Mouse (Mus musculus): ENCODE data around the gene Gm20388. TPM values are rescaled to one million over a fixed set of nuclear protein-coding genes. Genes with fewer than 3 reads are reported as not detected.

The Gm20388 gene
- polyA plus RNA-seq, 1 experiment from 2014 or later = 8.3 TPM

DNA sequence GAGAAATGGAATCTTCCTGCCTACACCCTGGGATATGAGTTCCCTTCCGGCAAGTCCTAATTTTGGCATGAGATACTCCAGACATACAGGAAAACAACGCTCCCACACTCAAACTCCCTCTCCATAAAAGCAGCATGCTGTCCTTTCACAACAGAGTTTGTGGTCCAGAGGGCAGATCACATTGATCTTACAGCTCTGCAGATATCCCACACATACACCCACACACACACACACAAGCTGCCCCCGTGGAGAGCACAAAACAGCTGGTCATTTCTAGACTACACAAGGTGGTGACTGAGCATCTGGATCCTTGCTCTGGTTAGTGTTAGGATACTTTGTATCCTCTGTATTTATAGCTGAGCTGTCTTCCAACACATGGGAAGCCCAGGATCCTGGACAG is 1964.4 kb downstream of the Gm20388 start:
- Histone ChIP-seq H3K27ac (ENCODE audit: low read depth) (peak overlapping the region; percentile 34), H3K9ac (ENCODE audit: low read length) (no peak overlapping the region), H3K27me3 (replicated peaks; ENCODE audit: control insufficient read depth, insufficient read depth, low read length) (no peaks in the 10 kb centered on the region), H3K4me1 (replicated peaks; ENCODE audit: control insufficient read depth, insufficient read depth, low read length) (peaks cover 29% of the 10 kb centered on the region), H3K4me3 (ENCODE audit: low read depth, low read length) (no peak overlapping the region), H3K9me3 (ENCODE audit: control insufficient read depth, low read length) (no peaks in the 10 kb centered on the region), H3K36me3 (ENCODE audit: control insufficient read depth, insufficient read depth, low read length) (no peaks in the 10 kb centered on the region), H3K4me2 (ENCODE audit: low read length) (no peak overlapping the region)
- ATAC-seq (replicated peaks; ENCODE audit: low FRiP score, low TSS enrichment, low read depth) (peak; percentile 28; the same call in 1 of the 2 replicates), DNase-seq (ENCODE audit: low spot score) (no peak)
- WGBS = 38% methylated on average over 3 of the region's 3 CpGs

DNA sequence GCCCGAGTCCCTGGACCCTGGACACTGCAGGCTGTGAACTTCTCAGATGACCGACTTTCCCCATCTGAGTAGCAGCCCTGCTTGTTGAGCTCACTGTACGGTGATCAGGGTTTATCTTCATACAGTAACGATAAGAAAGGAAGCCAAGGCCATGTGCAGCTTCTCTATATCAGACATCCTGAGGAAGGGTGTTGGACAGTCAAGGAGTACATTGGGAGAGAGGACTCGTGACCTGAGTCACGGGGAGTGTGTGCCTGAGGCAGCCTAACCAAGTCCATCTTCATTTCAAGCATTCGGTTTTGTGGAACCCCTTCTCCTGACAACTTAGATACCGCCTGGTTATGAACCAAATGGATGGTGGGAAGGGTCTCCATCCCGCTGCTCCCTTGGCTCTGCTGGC is 1964.9 kb downstream of the Gm20388 start:
- H3K9ac ChIP-seq (ENCODE audit: low read length) = no peak overlapping the region
- peak overlapping the region; percentile 34 for H3K27ac ChIP-seq (ENCODE audit: low read depth)
- H3K4me1 ChIP-seq (replicated peaks; ENCODE audit: control insufficient read depth, insufficient read depth, low read length) = peaks cover 29% of the 10 kb centered on the region
- H3K4me3 ChIP-seq (ENCODE audit: low read depth, low read length) = no peak overlapping the region
- 69% methylated on average over 9 of the region's 9 CpGs for WGBS
- H3K27me3 ChIP-seq (replicated peaks; ENCODE audit: control insufficient read depth, insufficient read depth, low read length) = no peaks in the 10 kb centered on the region
- no peak for DNase-seq (ENCODE audit: low spot score)
- H3K36me3 ChIP-seq (ENCODE audit: control insufficient read depth, insufficient read depth, low read length) = no peaks in the 10 kb centered on the region
- no peak for ATAC-seq (replicated peaks; ENCODE audit: low FRiP score, low TSS enrichment, low read depth)
- no peak overlapping the region for H3K4me2 ChIP-seq (ENCODE audit: low read length)
- H3K9me3 ChIP-seq (ENCODE audit: control insufficient read depth, low read length) = no peaks in the 10 kb centered on the region

DNA sequence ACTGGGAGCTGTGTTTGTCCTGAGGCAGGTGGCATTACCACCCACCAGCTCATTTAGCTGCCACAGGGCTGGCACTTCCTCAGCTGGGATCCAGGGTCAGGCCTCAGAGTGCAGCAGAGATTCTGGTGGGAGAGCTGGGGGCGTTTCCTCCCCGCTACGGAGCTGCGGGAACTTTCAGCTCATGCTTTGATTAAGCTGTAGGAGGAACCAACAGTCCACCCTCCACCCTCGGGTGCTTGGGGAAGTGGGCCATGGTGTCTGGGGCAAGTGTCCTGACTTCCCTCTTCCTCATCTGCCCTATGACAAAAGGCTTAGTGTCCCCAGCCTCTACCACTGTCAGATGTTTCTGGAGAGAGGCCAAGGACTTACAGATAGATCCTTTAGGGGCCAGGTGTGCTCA is 1966.6 kb downstream of the Gm20388 start:
- WGBS = 63% methylated on average over 5 of the region's 5 CpGs
- no peaks in the 10 kb centered on the region for H3K9me3 ChIP-seq (ENCODE audit: control insufficient read depth, low read length)
- no peak overlapping the region for H3K4me3 ChIP-seq (ENCODE audit: low read depth, low read length)
- H3K4me1 ChIP-seq (replicated peaks; ENCODE audit: control insufficient read depth, insufficient read depth, low read length) = peaks cover 24% of the 10 kb centered on the region
- ATAC-seq (replicated peaks; ENCODE audit: low FRiP score, low TSS enrichment, low read depth) = no peak
- H3K4me2 ChIP-seq (ENCODE audit: low read length) = no peak overlapping the region
- H3K9ac ChIP-seq (ENCODE audit: low read length) = no peak overlapping the region
- no peaks in the 10 kb centered on the region for H3K27me3 ChIP-seq (replicated peaks; ENCODE audit: control insufficient read depth, insufficient read depth, low read length)
- H3K36me3 ChIP-seq (ENCODE audit: control insufficient read depth, insufficient read depth, low read length) = peaks cover 8% of the 10 kb centered on the region; the same call in 1 of the 2 replicates
- DNase-seq (ENCODE audit: low spot score) = no peak
- no peak overlapping the region for H3K27ac ChIP-seq (ENCODE audit: low read depth)

DNA sequence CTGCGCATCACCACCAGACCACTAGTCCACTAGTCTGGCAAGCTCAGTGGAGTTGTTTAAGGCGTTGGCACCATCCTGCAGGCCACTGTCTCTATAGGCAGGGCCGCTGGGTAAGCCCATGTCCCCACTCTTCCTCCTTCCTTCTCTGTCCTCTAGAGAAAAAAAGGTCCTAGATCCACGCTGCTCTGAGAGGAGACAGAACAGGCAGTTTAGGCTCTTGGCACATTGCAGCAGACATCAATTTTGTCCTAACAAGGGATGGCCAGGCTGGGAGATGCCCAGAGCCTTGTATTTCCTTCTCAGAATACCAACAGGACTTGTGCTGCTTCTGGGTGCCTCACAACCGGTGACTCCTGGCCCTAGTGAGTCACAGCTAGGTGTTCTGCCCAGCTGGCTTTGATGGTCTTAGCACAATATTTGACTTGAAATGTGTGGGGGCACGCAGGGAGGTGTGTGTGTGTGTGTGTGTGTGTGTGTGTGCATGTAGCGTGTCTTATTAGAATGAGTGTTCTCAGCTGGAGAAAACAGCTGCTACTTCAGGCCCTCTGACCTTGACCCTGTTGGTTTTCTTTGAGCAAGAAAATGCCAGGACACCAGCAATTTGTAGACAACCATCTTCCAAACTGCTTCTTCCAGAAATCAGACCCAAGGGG is 1967.3 kb downstream of the Gm20388 start:
- no peak overlapping the region for H3K4me3 ChIP-seq (ENCODE audit: low read depth, low read length)
- no peak for DNase-seq (ENCODE audit: low spot score)
- no peak overlapping the region for H3K27ac ChIP-seq (ENCODE audit: low read depth)
- no peak overlapping the region for H3K4me2 ChIP-seq (ENCODE audit: low read length)
- H3K36me3 ChIP-seq (ENCODE audit: control insufficient read depth, insufficient read depth, low read length) = peaks cover 15% of the 10 kb centered on the region
- no peak overlapping the region for H3K9ac ChIP-seq (ENCODE audit: low read length)
- WGBS = 83% methylated on average over 7 of the region's 7 CpGs
- ATAC-seq (replicated peaks; ENCODE audit: low FRiP score, low TSS enrichment, low read depth) = no peak
- peaks cover 18% of the 10 kb centered on the region for H3K4me1 ChIP-seq (replicated peaks; ENCODE audit: control insufficient read depth, insufficient read depth, low read length)
- no peaks in the 10 kb centered on the region for H3K27me3 ChIP-seq (replicated peaks; ENCODE audit: control insufficient read depth, insufficient read depth, low read length)
- no peaks in the 10 kb centered on the region for H3K9me3 ChIP-seq (ENCODE audit: control insufficient read depth, low read length)

DNA sequence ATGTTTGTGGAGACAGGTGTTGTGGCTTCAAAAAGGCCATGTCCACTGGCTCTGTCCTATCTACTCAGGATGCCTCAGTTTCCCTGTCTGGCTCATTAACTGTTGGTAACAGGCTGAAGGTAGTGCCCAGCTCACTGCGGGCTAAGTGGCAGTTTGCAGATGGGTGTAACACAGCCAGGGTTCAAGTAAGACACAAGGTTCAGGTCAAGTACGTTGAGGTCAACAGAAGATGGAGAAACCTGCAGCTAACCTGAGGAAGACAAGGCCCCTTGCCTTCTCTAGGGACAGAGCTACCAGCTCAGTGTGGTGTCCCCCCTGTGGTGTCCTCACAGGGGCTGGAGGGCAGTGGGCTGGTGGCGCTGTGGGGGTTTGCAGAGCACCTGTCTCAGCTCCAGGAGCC is 1969.1 kb downstream of the Gm20388 start:
- no peak for ATAC-seq (replicated peaks; ENCODE audit: low FRiP score, low TSS enrichment, low read depth)
- no peak for DNase-seq (ENCODE audit: low spot score)
- Histone ChIP-seq H3K36me3 (ENCODE audit: control insufficient read depth, insufficient read depth, low read length) (peaks cover 32% of the 10 kb centered on the region), H3K27me3 (replicated peaks; ENCODE audit: control insufficient read depth, insufficient read depth, low read length) (no peaks in the 10 kb centered on the region), H3K9me3 (ENCODE audit: control insufficient read depth, low read length) (no peaks in the 10 kb centered on the region), H3K9ac (ENCODE audit: low read length) (no peak overlapping the region), H3K4me2 (ENCODE audit: low read length) (no peak overlapping the region), H3K4me1 (replicated peaks; ENCODE audit: control insufficient read depth, insufficient read depth, low read length) (peaks cover 11% of the 10 kb centered on the region), H3K4me3 (ENCODE audit: low read depth, low read length) (no peak overlapping the region), H3K27ac (ENCODE audit: low read depth) (no peak overlapping the region)
- 83% methylated on average over 3 of the region's 3 CpGs for WGBS

DNA sequence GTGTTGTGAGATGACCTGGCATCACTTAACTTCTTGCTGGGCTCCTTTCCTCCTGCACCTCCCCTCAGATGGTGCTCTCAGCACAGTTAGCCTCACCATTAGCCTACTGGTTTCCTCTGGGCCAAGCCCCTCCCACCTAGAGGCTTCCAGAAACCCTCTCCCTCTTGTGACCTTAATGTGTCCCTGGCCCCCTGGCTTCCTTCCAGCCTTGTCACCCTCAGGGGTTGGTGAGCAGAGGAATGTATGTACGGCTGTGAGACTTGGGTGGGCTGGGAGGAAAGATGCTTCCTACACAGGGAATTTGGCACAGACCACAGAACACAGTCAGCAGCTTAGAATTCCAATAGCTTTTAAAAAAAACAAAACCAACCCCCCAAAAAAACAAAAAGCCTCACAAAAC is 1970.2 kb downstream of the Gm20388 start:
- no peak overlapping the region for H3K4me2 ChIP-seq (ENCODE audit: low read length)
- peaks cover 1% of the 10 kb centered on the region; the same call in 1 of the 2 replicates for H3K4me1 ChIP-seq (replicated peaks; ENCODE audit: control insufficient read depth, insufficient read depth, low read length)
- no peaks in the 10 kb centered on the region for H3K27me3 ChIP-seq (replicated peaks; ENCODE audit: control insufficient read depth, insufficient read depth, low read length)
- WGBS = 45% methylated on average over 1 of the region's 1 CpGs
- H3K4me3 ChIP-seq (ENCODE audit: low read depth, low read length) = no peak overlapping the region
- peaks cover 37% of the 10 kb centered on the region for H3K36me3 ChIP-seq (ENCODE audit: control insufficient read depth, insufficient read depth, low read length)
- no peak for ATAC-seq (replicated peaks; ENCODE audit: low FRiP score, low TSS enrichment, low read depth)
- H3K27ac ChIP-seq (ENCODE audit: low read depth) = no peak overlapping the region
- H3K9me3 ChIP-seq (ENCODE audit: control insufficient read depth, low read length) = no peaks in the 10 kb centered on the region
- H3K9ac ChIP-seq (ENCODE audit: low read length) = no peak overlapping the region
- no peak for DNase-seq (ENCODE audit: low spot score)

DNA sequence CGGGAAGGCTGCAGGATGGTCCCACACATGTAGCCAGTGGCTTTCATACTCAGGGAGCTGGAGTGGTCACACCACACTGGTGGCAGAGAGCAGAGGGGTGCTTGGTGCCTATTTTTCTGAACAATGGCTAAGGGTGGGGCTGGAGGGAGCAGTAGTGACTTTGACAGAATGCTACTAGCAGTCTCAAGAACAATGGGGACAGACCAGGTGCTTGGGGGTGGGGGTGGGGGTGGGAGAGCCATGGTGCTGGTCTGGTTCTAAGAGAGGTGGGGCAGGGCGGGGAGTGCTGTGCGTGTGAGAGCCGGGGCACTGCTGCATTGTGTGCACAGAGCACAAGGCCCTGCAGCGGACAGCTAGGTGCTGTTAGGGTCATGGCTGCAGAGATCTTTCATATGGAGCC is 1971.3 kb downstream of the Gm20388 start:
- Histone ChIP-seq H3K4me2 (ENCODE audit: low read length) (no peak overlapping the region), H3K36me3 (ENCODE audit: control insufficient read depth, insufficient read depth, low read length) (peaks cover 48% of the 10 kb centered on the region), H3K27me3 (replicated peaks; ENCODE audit: control insufficient read depth, insufficient read depth, low read length) (no peaks in the 10 kb centered on the region), H3K27ac (ENCODE audit: low read depth) (no peak overlapping the region), H3K4me3 (ENCODE audit: low read depth, low read length) (no peak overlapping the region), H3K4me1 (replicated peaks; ENCODE audit: control insufficient read depth, insufficient read depth, low read length) (no peaks in the 10 kb centered on the region), H3K9ac (ENCODE audit: low read length) (no peak overlapping the region), H3K9me3 (ENCODE audit: control insufficient read depth, low read length) (no peaks in the 10 kb centered on the region)
- no peak for ATAC-seq (replicated peaks; ENCODE audit: low FRiP score, low TSS enrichment, low read depth)
- no peak for DNase-seq (ENCODE audit: low spot score)
- 89% methylated on average over 5 of the region's 5 CpGs for WGBS

DNA sequence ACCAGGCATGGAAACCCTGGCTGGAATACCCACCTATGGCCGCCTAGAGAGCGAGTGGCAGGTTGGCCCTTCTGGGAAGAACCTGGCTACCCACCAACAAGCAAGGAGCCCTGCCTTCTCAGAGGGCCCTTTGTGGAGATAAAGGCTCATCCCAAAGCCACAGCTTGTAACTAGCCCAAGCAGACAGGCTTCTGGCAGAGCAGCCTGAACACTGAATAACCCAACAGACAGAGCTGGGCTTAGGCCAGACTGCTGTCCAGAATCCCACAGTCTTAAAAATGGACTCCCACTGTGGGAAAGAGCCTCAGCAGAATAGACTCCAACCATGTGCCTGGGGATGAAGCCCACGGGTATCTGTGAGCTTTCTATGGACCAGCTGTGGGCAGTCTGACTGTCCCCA is 1973.5 kb downstream of the Gm20388 start:
- Histone ChIP-seq H3K9me3 (ENCODE audit: control insufficient read depth, low read length) (no peaks in the 10 kb centered on the region), H3K36me3 (ENCODE audit: control insufficient read depth, insufficient read depth, low read length) (peaks cover 55% of the 10 kb centered on the region), H3K4me3 (ENCODE audit: low read depth, low read length) (no peak overlapping the region), H3K4me1 (replicated peaks; ENCODE audit: control insufficient read depth, insufficient read depth, low read length) (no peaks in the 10 kb centered on the region), H3K4me2 (ENCODE audit: low read length) (no peak overlapping the region), H3K27ac (ENCODE audit: low read depth) (no peak overlapping the region), H3K27me3 (replicated peaks; ENCODE audit: control insufficient read depth, insufficient read depth, low read length) (no peaks in the 10 kb centered on the region), H3K9ac (ENCODE audit: low read length) (no peak overlapping the region)
- ATAC-seq (replicated peaks; ENCODE audit: low FRiP score, low TSS enrichment, low read depth) (no peak), DNase-seq (ENCODE audit: low spot score) (no peak)
- 90% methylated on average over 3 of the region's 3 CpGs for WGBS

DNA sequence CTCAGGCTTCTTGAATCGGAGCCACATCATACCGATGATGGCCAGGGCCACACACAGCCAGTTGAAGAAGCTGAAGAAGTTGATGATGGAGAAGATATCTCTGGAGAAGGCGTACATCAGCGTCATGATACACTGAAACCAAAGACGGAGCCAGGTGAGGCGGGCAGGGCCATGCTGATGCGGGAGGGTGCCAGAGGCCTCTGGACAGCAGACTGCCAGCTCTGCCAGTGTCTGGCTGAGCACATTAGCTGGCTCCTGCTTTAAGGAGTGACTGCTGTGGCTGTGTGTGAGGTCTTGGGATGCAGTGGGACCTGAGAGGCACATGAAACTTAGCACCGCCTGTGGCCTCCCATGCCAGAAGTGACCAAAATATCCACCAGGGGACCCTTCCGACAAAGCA is 1974.4 kb downstream of the Gm20388 start:
- Histone ChIP-seq H3K9ac (ENCODE audit: low read length) (no peak overlapping the region), H3K4me2 (ENCODE audit: low read length) (no peak overlapping the region), H3K36me3 (ENCODE audit: control insufficient read depth, insufficient read depth, low read length) (peaks cover 55% of the 10 kb centered on the region), H3K4me1 (replicated peaks; ENCODE audit: control insufficient read depth, insufficient read depth, low read length) (no peaks in the 10 kb centered on the region), H3K27me3 (replicated peaks; ENCODE audit: control insufficient read depth, insufficient read depth, low read length) (no peaks in the 10 kb centered on the region), H3K9me3 (ENCODE audit: control insufficient read depth, low read length) (no peaks in the 10 kb centered on the region), H3K27ac (ENCODE audit: low read depth) (no peak overlapping the region), H3K4me3 (ENCODE audit: low read depth, low read length) (no peak overlapping the region)
- no peak for ATAC-seq (replicated peaks; ENCODE audit: low FRiP score, low TSS enrichment, low read depth)
- WGBS = 94% methylated on average over 9 of the region's 9 CpGs
- DNase-seq (ENCODE audit: low spot score) = no peak
